Comparison of ENCODE assay signal across 9 mouse cellular contexts in genomic region chr19:10134692-10135091, GRCm38 (mm10). TPM values are rescaled to one million over a fixed set of nuclear protein-coding genes. Genes with fewer than 3 reads are reported as not detected.
DNase-seq lines count a peak whose midpoint lies in the region; ATAC-seq lines count a peak whose summit lies in the region.
"Had no signal": no experiment of that assay in that cellular context is flagged by ENCODE, and none has a peak within 500 bp of the region (broad histone marks: within the 10 kb centered on the region; RNA-seq: fewer than 3 reads in every experiment).

No protein-coding gene starts in this region.

- H3K36me3 ChIP-seq in heart, embryonic 10.5 days: no peaks in the 10 kb centered on the region
- H3K36me3 ChIP-seq in stomach, embryonic 14.5 days (ENCODE audit: control insufficient read depth, insufficient read depth, low read length): no peaks in the 10 kb centered on the region
- no peaks in the 10 kb centered on the region for H3K36me3 ChIP-seq in forebrain, embryonic 16.5 days (ENCODE audit: control insufficient read depth, insufficient read depth)
- H3K36me3 ChIP-seq: liver, embryonic 15.5 days had no signal

- peak; percentile 24 for DNase-seq in left cerebral cortex, postnatal 4 days
- DNase-seq in left cerebral cortex, postnatal 14 days (ENCODE audit: low spot score in 2 of 2): no peak
- DNase-seq in heart, embryonic 10.5 days (ENCODE audit: low spot score): no peak
- DNase-seq in kidney, postnatal 25 days: peak; percentile 75 to 80
- no peak for DNase-seq in thymus, postnatal 36 days
- no peak for DNase-seq in cerebellum, adult 11-12 months

- peak overlapping the region; percentile 39; the same call in 1 of the 2 replicates for H3K27ac ChIP-seq in heart, embryonic 10.5 days
- peak overlapping the region; percentile 34; the same call in 1 of the 2 replicates for H3K27ac ChIP-seq in stomach, embryonic 14.5 days (ENCODE audit: low read length)
- H3K27ac ChIP-seq in forebrain, embryonic 16.5 days (ENCODE audit: low read length): no peak overlapping the region
- H3K27ac ChIP-seq: liver, embryonic 15.5 days had no signal

- intact Hi-C loops in left cerebral cortex, postnatal 4 days (cut with DNase I): no loop called here
- intact Hi-C loops in left cerebral cortex, postnatal 14 days (cut with DNase I): no loop called here

- no peak overlapping the region for H3K4me2 ChIP-seq in stomach, embryonic 14.5 days (replicated peaks; ENCODE audit: low read depth, low read length)
- H3K4me2 ChIP-seq in forebrain, embryonic 16.5 days (ENCODE audit: low read length): no peak overlapping the region
- H3K4me2 ChIP-seq: liver, embryonic 15.5 days had no signal

- ATAC-seq in stomach, embryonic 14.5 days (ENCODE audit: insufficient number of reproducible peaks, insufficient read depth, low FRiP score, low read depth): peak; percentile 79; the same call in 1 of the 2 replicates
- no peak for ATAC-seq in forebrain, embryonic 16.5 days

- H3K27me3 ChIP-seq in heart, embryonic 10.5 days (ENCODE audit: insufficient read depth, poor library complexity, severe bottlenecking): no peaks in the 10 kb centered on the region
- H3K27me3 ChIP-seq in stomach, embryonic 14.5 days (ENCODE audit: control insufficient read depth, insufficient read depth, low read length): no peaks in the 10 kb centered on the region
- H3K27me3 ChIP-seq in forebrain, embryonic 16.5 days (replicated peaks; ENCODE audit: control insufficient read depth, insufficient read depth, low read length): no peaks in the 10 kb centered on the region
- H3K27me3 ChIP-seq: liver, embryonic 15.5 days had no signal

- no peak overlapping the region for H3K9ac ChIP-seq in stomach, embryonic 14.5 days (replicated peaks; ENCODE audit: low read depth, low read length)
- no peak overlapping the region for H3K9ac ChIP-seq in forebrain, embryonic 16.5 days (replicated peaks; ENCODE audit: low read depth, low read length)
- H3K9ac ChIP-seq: liver, embryonic 15.5 days had no signal

- no peak overlapping the region for H3K4me3 ChIP-seq in heart, embryonic 10.5 days
- no peak overlapping the region for H3K4me3 ChIP-seq in stomach, embryonic 14.5 days (ENCODE audit: low read depth, low read length)
- H3K4me3 ChIP-seq in forebrain, embryonic 16.5 days (replicated peaks; ENCODE audit: low read length): no peak overlapping the region
- H3K4me3 ChIP-seq: liver, embryonic 15.5 days had no signal

- H3K4me1 ChIP-seq in heart, embryonic 10.5 days: peaks cover 8% of the 10 kb centered on the region; the same call in 1 of the 2 replicates
- peaks cover 6% of the 10 kb centered on the region; the same call in 1 of the 2 replicates for H3K4me1 ChIP-seq in stomach, embryonic 14.5 days (ENCODE audit: control insufficient read depth, insufficient read depth, low read length)
- no peaks in the 10 kb centered on the region for H3K4me1 ChIP-seq in forebrain, embryonic 16.5 days (replicated peaks; ENCODE audit: control insufficient read depth, insufficient read depth, low read length)
- H3K4me1 ChIP-seq: liver, embryonic 15.5 days had no signal

- H3K9me3 ChIP-seq in heart, embryonic 10.5 days: no peaks in the 10 kb centered on the region
- no peaks in the 10 kb centered on the region for H3K9me3 ChIP-seq in stomach, embryonic 14.5 days (ENCODE audit: control insufficient read depth, low read depth, low read length)
- no peaks in the 10 kb centered on the region for H3K9me3 ChIP-seq in forebrain, embryonic 16.5 days (ENCODE audit: control insufficient read depth, low read length)
- H3K9me3 ChIP-seq: liver, embryonic 15.5 days had no signal

- 32% methylated on average over 2 of the region's 2 CpGs for WGBS in heart, embryonic 10.5 days
- WGBS in stomach, embryonic 14.5 days: 22% methylated on average over 2 of the region's 2 CpGs
- 64% methylated on average over 2 of the region's 2 CpGs for WGBS in forebrain, embryonic 16.5 days

RNA-seq across cellular contexts. Expression of gene Fads2, which starts 33.1 kb away (rescaled TPM):
- 100 to 1,000 TPM; 220 to 236 TPM for total RNA-seq in left cerebral cortex, postnatal 4 days (2021)
- total RNA-seq in left cerebral cortex, postnatal 14 days (2021): 100 to 1,000 TPM; 175 to 191 TPM
- 72.7 and 87.6 TPM in 2 replicates for polyA plus RNA-seq in heart, embryonic 10.5 days (2016; fragmentation: Nextera tagmentation; extraction: Ambion mirVana)
- 49.1 and 54.5 TPM in 2 replicates for polyA plus RNA-seq in stomach, embryonic 14.5 days (2014; fragmentation: Nextera tagmentation; extraction: Ambion mirVana)
- 171 and 173 TPM in 2 replicates for polyA plus RNA-seq in forebrain, embryonic 16.5 days (2015; fragmentation: Nextera tagmentation; extraction: Ambion mirVana)

RNA-seq across cellular contexts. Expression of gene Fads1, which starts 48.0 kb away (rescaled TPM):
- total RNA-seq in left cerebral cortex, postnatal 4 days (2021): 100 to 1,000 TPM; 149 to 158 TPM
- 100 to 1,000 TPM; 155 to 165 TPM for total RNA-seq in left cerebral cortex, postnatal 14 days (2021)
- 76.6 and 89.6 TPM in 2 replicates for polyA plus RNA-seq in heart, embryonic 10.5 days (2016; fragmentation: Nextera tagmentation; extraction: Ambion mirVana)
- 112 and 114 TPM in 2 replicates for polyA plus RNA-seq in stomach, embryonic 14.5 days (2014; fragmentation: Nextera tagmentation; extraction: Ambion mirVana)
- polyA plus RNA-seq in forebrain, embryonic 16.5 days (2015; fragmentation: Nextera tagmentation; extraction: Ambion mirVana): 171 and 179 TPM in 2 replicates

Comparison
In these comparisons a context has a peak if more than half of its experiments do, and no peak if none do; other contexts are left out.
1. DNase-seq: peak in left cerebral cortex, postnatal 4 days (single experiment) and kidney, postnatal 25 days (2 of 2); none in left cerebral cortex, postnatal 14 days (0 of 2), heart, embryonic 10.5 days (single experiment), thymus, postnatal 36 days (0 of 2) and cerebellum, adult 11-12 months (single experiment).